Mouse (Mus musculus) c-Kit-negative CD71-positive TER-119-positive erythroid progenitor cells, embryonic 14.5 days (primary cell): ENCODE measurements at regions not wholly inside any gene's neighbourhood (a gene's known extent, or its start where the extent isn't known, plus 50 kb on each side); places are given as distances from the start of the nearest gene placed in this dataset.

Experiments
- DNase-seq: peaks from one replicate; pipeline ENCODE4 v3.0.0-alpha.2; 2013; ENCODE audit warnings: low read depth, low spot score

DNA sequence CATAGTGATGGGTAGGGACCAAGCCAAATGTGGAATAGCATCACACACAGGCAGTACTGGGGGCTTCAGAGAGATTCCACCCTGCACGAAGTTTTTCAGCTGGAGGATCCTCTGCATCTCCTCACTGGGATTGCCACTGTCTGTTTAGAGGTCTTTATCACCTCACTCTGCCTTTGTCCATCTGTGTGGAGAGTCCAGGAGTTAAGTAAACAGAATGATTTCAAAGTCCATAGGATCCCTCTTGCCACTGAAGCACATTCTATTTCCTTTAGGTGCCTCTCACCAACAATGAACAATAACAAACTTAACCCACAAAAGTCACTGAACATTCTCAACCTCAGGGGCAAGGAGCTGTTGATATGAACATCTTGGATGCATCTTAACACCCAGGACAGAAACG, 82.7 kb downstream of the Lyplal1 start:
- no peak for DNase-seq
